Mouse (Mus musculus): ENCODE data around the gene Actn4.

GRCm38 (mm10) chr7:28944756-28945415, 17.3 kb downstream of the Actn4 start:
- TF ChIP-seq CTCF (IDR thresholded peaks at IDR 0.05; ENCODE audit: borderline replicate concordance, control insufficient read depth, extremely low read depth, insufficient read depth, low read length, poor library complexity): no peak
- TF ChIP-seq POLR2A (IDR thresholded peaks at IDR 0.05; ENCODE audit: control insufficient read depth, extremely low read depth, insufficient read depth, low read length, poor library complexity): no peak
